Comparison of ENCODE assay signal across 16 mouse cellular contexts in the genomic region with DNA sequence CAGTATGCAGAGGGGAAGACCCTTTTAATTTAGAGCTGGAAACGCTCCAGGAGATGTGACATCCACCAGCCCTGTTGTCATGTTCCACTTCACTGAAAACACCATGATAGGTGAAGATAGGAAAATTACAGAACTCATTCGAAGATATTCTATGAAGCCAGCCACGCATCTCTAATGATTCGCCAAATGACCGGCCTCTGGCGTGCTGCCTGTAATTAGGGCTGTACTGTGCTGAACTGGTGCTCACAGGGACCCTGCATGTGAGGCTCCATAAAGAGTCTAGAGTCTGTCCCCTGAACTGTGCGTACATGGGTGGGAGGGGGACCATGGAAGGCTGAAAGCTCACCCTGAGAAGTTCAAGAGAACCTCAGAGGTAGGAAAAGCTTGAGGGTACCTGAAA. TPM values are rescaled to one million over a fixed set of nuclear protein-coding genes. Genes with fewer than 3 reads are reported as not detected.
DNase-seq lines count a peak whose midpoint lies in the region; ATAC-seq and TF ChIP-seq lines count a peak whose summit lies in the region.
"Had no signal": no experiment of that assay in that cellular context is flagged by ENCODE, and none has a peak within 500 bp of the region (broad histone marks: within the 10 kb centered on the region; RNA-seq: fewer than 3 reads in every experiment).

No protein-coding gene starts in this region.

- H3K4me1 ChIP-seq in hindbrain, embryonic 12.5 days, result peaks cover 19% of the 10 kb centered on the region
- peaks cover 15% of the 10 kb centered on the region for H3K4me1 ChIP-seq in hindbrain, embryonic 10.5 days (replicated peaks)
- H3K4me1 ChIP-seq in forebrain, postnatal 0 days (ENCODE audit: insufficient read depth), result no peaks in the 10 kb centered on the region
- H3K4me1 ChIP-seq in neural tube, embryonic 14.5 days (ENCODE audit: control insufficient read depth, insufficient read depth, low read length), result peaks cover 7% of the 10 kb centered on the region
- H3K4me1 ChIP-seq: liver, embryonic 15.5 days had no signal

- no peaks in the 10 kb centered on the region for H3K36me3 ChIP-seq in hindbrain, embryonic 12.5 days
- no peaks in the 10 kb centered on the region for H3K36me3 ChIP-seq in hindbrain, embryonic 10.5 days
- H3K36me3 ChIP-seq in forebrain, postnatal 0 days (ENCODE audit: insufficient read depth), result no peaks in the 10 kb centered on the region
- no peaks in the 10 kb centered on the region for H3K36me3 ChIP-seq in neural tube, embryonic 14.5 days (ENCODE audit: control insufficient read depth, insufficient read depth, low read length)
- H3K36me3 ChIP-seq: embryonic facial prominence, embryonic 15.5 days; liver, embryonic 15.5 days had no signal

- no peak overlapping the region for H3K4me3 ChIP-seq in hindbrain, embryonic 12.5 days
- no peak overlapping the region for H3K4me3 ChIP-seq in hindbrain, embryonic 10.5 days
- H3K4me3 ChIP-seq in forebrain, postnatal 0 days (ENCODE audit: low read depth, low read length), result no peak overlapping the region
- H3K4me3 ChIP-seq in neural tube, embryonic 14.5 days (ENCODE audit: low read depth, low read length), result no peak overlapping the region
- H3K4me3 ChIP-seq: embryonic facial prominence, embryonic 15.5 days; liver, embryonic 15.5 days had no signal

- WGBS in hindbrain, embryonic 12.5 days, result 64% methylated on average over 7 of the region's 7 CpGs
- 84% methylated on average over 7 of the region's 7 CpGs for WGBS in hindbrain, embryonic 10.5 days
- 20% methylated on average over 7 of the region's 7 CpGs for WGBS in forebrain, postnatal 0 days
- 50% methylated on average over 7 of the region's 7 CpGs for WGBS in neural tube, embryonic 14.5 days

- H3K9me3 ChIP-seq in hindbrain, embryonic 12.5 days (replicated peaks), result no peaks in the 10 kb centered on the region
- H3K9me3 ChIP-seq in hindbrain, embryonic 10.5 days, result no peaks in the 10 kb centered on the region
- no peaks in the 10 kb centered on the region for H3K9me3 ChIP-seq in forebrain, postnatal 0 days (ENCODE audit: low read length)
- no peaks in the 10 kb centered on the region for H3K9me3 ChIP-seq in neural tube, embryonic 14.5 days (ENCODE audit: control insufficient read depth, low read length)
- H3K9me3 ChIP-seq: embryonic facial prominence, embryonic 15.5 days; liver, embryonic 15.5 days had no signal

- peak overlapping the region; percentile 68 for H3K27ac ChIP-seq in hindbrain, embryonic 12.5 days
- H3K27ac ChIP-seq in hindbrain, embryonic 10.5 days, result no peak overlapping the region
- no peak overlapping the region for H3K27ac ChIP-seq in forebrain, postnatal 0 days (ENCODE audit: low read depth, low read length)
- peak overlapping the region; percentile 34; the same call in 1 of the 2 replicates for H3K27ac ChIP-seq in neural tube, embryonic 14.5 days (ENCODE audit: low read depth, low read length)
- H3K27ac ChIP-seq: embryonic facial prominence, embryonic 15.5 days; liver, embryonic 15.5 days had no signal

- H3K9ac ChIP-seq in hindbrain, embryonic 12.5 days, result no peak overlapping the region
- H3K9ac ChIP-seq in forebrain, postnatal 0 days, result no peak overlapping the region
- no peak overlapping the region for H3K9ac ChIP-seq in neural tube, embryonic 14.5 days (replicated peaks; ENCODE audit: low read depth, low read length)
- H3K9ac ChIP-seq: embryonic facial prominence, embryonic 15.5 days; liver, embryonic 15.5 days had no signal

- peak; percentile 57; the same call in 1 of the 2 replicates for ATAC-seq in hindbrain, embryonic 12.5 days (ENCODE audit: low FRiP score)
- peak; percentile 61 for ATAC-seq in forebrain, postnatal 0 days
- ATAC-seq in neural tube, embryonic 14.5 days (ENCODE audit: low read depth), result peak; percentile 29; the same call in 1 of the 2 replicates
- ATAC-seq in erythroblast, adult 5-6 weeks (replicated peaks; ENCODE audit: low FRiP score, poor library complexity, severe bottlenecking), result no peak
- ATAC-seq: inflammation-experienced regulatory T-cells, adult 6 months; lung, postnatal 0 days had no signal

- no peak for TF ChIP-seq POLR2A in brain, embryonic 14.5 days (IDR thresholded peaks at IDR 0.05; ENCODE audit: borderline replicate concordance, extremely low read depth, insufficient read depth, insufficient read length, poor library complexity, severe bottlenecking)

- DNase-seq in hindbrain, embryonic 10.5 days (ENCODE audit: low spot score), result no peak
- DNase-seq in brain, embryonic 14.5 days (ENCODE audit: low read depth), result peak; percentile 83
- DNase-seq in forebrain, postnatal 0 days, result no peak
- no peak for DNase-seq in heart, adult 9 months (ENCODE audit: low spot score in 2 of 2)
- DNase-seq: adrenal gland, postnatal 25 days; cerebellum, adult 2 months; gastrocnemius, postnatal 14 days; kidney, postnatal 4 days; thymus, postnatal 4 days had no signal

- no peaks in the 10 kb centered on the region for H3K27me3 ChIP-seq in hindbrain, embryonic 12.5 days
- H3K27me3 ChIP-seq in hindbrain, embryonic 10.5 days (ENCODE audit: insufficient read depth, poor library complexity, severe bottlenecking), result no peaks in the 10 kb centered on the region
- H3K27me3 ChIP-seq in forebrain, postnatal 0 days (ENCODE audit: insufficient read depth, low read length), result no peaks in the 10 kb centered on the region
- no peaks in the 10 kb centered on the region for H3K27me3 ChIP-seq in neural tube, embryonic 14.5 days (ENCODE audit: control insufficient read depth, insufficient read depth, low read length)
- H3K27me3 ChIP-seq: embryonic facial prominence, embryonic 15.5 days; liver, embryonic 15.5 days had no signal

- no peak overlapping the region for H3K4me2 ChIP-seq in hindbrain, embryonic 12.5 days (replicated peaks)
- no peak overlapping the region for H3K4me2 ChIP-seq in forebrain, postnatal 0 days (ENCODE audit: low read depth)
- no peak overlapping the region for H3K4me2 ChIP-seq in neural tube, embryonic 14.5 days (ENCODE audit: low read depth, low read length)
- H3K4me2 ChIP-seq: embryonic facial prominence, embryonic 15.5 days; liver, embryonic 15.5 days had no signal

- TF ChIP-seq CTCF in brain, embryonic 14.5 days (IDR thresholded peaks at IDR 0.05; ENCODE audit: borderline replicate concordance, extremely low read depth, insufficient read depth, insufficient read length), result no peak
- TF ChIP-seq CTCF in forebrain, postnatal 0 days (IDR thresholded peaks at IDR 0.05; ENCODE audit: low read depth), result no peak

RNA-seq across cellular contexts. Expression of a gene that starts 53.6 kb away (rescaled TPM):
- 20.6 and 22.4 TPM in 2 replicates for polyA plus RNA-seq in hindbrain, embryonic 12.5 days (2016; fragmentation: Nextera tagmentation; extraction: Ambion mirVana)
- 11.4 and 14.3 TPM in 2 replicates for polyA plus RNA-seq in hindbrain, embryonic 10.5 days (2016; fragmentation: Nextera tagmentation; extraction: Ambion mirVana)
- polyA plus RNA-seq in brain, embryonic 14.5 days (2012; rRNA removed), result 38.3 and 61.2 TPM in 2 replicates
- 48.4 and 56.4 TPM in 2 replicates for total RNA-seq in forebrain, postnatal 0 days (2014; rRNA removed)
- polyA plus RNA-seq in forebrain, postnatal 0 days (2015; fragmentation: Nextera tagmentation; extraction: Ambion mirVana), result 15.1 and 18.7 TPM in 2 replicates
- polyA plus RNA-seq in neural tube, embryonic 14.5 days (2014; fragmentation: Nextera tagmentation; extraction: Ambion mirVana), result 17.9 and 20.5 TPM in 2 replicates
- total RNA-seq in erythroblast, adult 5-6 weeks (2015; ENCODE audit: low replicate concordance), result not detected in 2 replicates
- not detected in 2 replicates for total RNA-seq in erythroblast, adult 5-6 weeks (2017; ENCODE audit: low replicate concordance)
- polyA plus RNA-seq: inflammation-experienced regulatory T-cells, adult 6 months had no signal

Comparison
In these comparisons a context has a peak if more than half of its experiments do, and no peak if none do; other contexts are left out.
1. H3K27ac ChIP-seq: peak in hindbrain, embryonic 12.5 days (single experiment) and neural tube, embryonic 14.5 days (single experiment); none in hindbrain, embryonic 10.5 days (single experiment) and forebrain, postnatal 0 days (single experiment).